Mouse (Mus musculus): ENCODE results near the gene Jun. TPM values are rescaled to one million over a fixed set of nuclear protein-coding genes. Genes with fewer than 3 reads are reported as not detected.

Jun gene
- polyA plus RNA-seq, 1 experiment from 2014 or later = 56.3 TPM

GRCm38 (mm10) chr4:95021649-95022637 lies 30.1 kb downstream of the Jun start:
- Histone ChIP-seq H3K4me3 (no peak overlapping the region), H3K27me3 (no peaks in the 10 kb centered on the region), H3K36me3 (no peaks in the 10 kb centered on the region), H3K9me3 (no peaks in the 10 kb centered on the region), H3K4me1 (0 out of 2 replicates have a peak, but pooled peaks cover 3% of the 10 kb centered on the region), H3K9ac (no peak overlapping the region), H3K4me2 (no peak overlapping the region), H3K27ac (no peak overlapping the region)
- 80% methylated on average over 12 of the region's 12 CpGs for WGBS
- ATAC-seq (ENCODE audit: insufficient number of reproducible peaks, insufficient read depth, low FRiP score, low TSS enrichment, low read depth) = no peak

GRCm38 (mm10) chr4:95020201-95020600 lies 31.8 kb downstream of the Jun start:
- H3K9me3 ChIP-seq = no peaks in the 10 kb centered on the region
- H3K27me3 ChIP-seq = no peaks in the 10 kb centered on the region
- ATAC-seq (ENCODE audit: insufficient number of reproducible peaks, insufficient read depth, low FRiP score, low TSS enrichment, low read depth) = no peak
- no peak overlapping the region for H3K4me2 ChIP-seq
- no peak overlapping the region for H3K27ac ChIP-seq
- no peaks in the 10 kb centered on the region for H3K36me3 ChIP-seq
- WGBS = 82% methylated on average over 2 of the region's 2 CpGs
- H3K9ac ChIP-seq = no peak overlapping the region
- H3K4me1 ChIP-seq = 0 out of 2 replicates have a peak, but pooled peaks cover 3% of the 10 kb centered on the region
- H3K4me3 ChIP-seq = no peak overlapping the region

- ATAC-seq (ENCODE audit: insufficient number of reproducible peaks, insufficient read depth, low FRiP score, low TSS enrichment, low read depth) = no peak
- 39% methylated on average over 7 of the region's 7 CpGs for WGBS
Observed at GRCm38 (mm10) chr4:95018221-95018620, 33.8 kb downstream of the Jun start.

GRCm38 (mm10) chr4:95012706-95013105 lies 39.3 kb downstream of the Jun start:
- Histone ChIP-seq H3K9me3 (no peaks in the 10 kb centered on the region), H3K27ac (no peak overlapping the region), H3K36me3 (no peaks in the 10 kb centered on the region), H3K4me2 (no peak overlapping the region), H3K4me1 (no peaks in the 10 kb centered on the region), H3K27me3 (peaks cover 7% of the 10 kb centered on the region; the same call in 1 of the 2 replicates), H3K4me3 (no peak overlapping the region), H3K9ac (no peak overlapping the region)
- 74% methylated on average over 1 of the region's 1 CpGs for WGBS
- ATAC-seq (ENCODE audit: insufficient number of reproducible peaks, insufficient read depth, low FRiP score, low TSS enrichment, low read depth) = no peak

More at GRCm38 (mm10) chr4:95018221-95018620, 33.8 kb downstream of the Jun start:
- H3K27ac ChIP-seq = no peak overlapping the region
- no peaks in the 10 kb centered on the region for H3K9me3 ChIP-seq
- 0 out of 2 replicates have a peak, but pooled peaks cover 3% of the 10 kb centered on the region for H3K4me1 ChIP-seq
- no peak overlapping the region for H3K4me3 ChIP-seq
- H3K27me3 ChIP-seq = no peaks in the 10 kb centered on the region
- no peak overlapping the region for H3K9ac ChIP-seq
- H3K36me3 ChIP-seq = no peaks in the 10 kb centered on the region
- H3K4me2 ChIP-seq = no peak overlapping the region

- Histone ChIP-seq H3K4me1 (no peaks in the 10 kb centered on the region), H3K9me3 (no peaks in the 10 kb centered on the region), H3K4me2 (no peak overlapping the region), H3K36me3 (no peaks in the 10 kb centered on the region), H3K4me3 (no peak overlapping the region), H3K27me3 (peaks cover 7% of the 10 kb centered on the region; the same call in 1 of the 2 replicates), H3K9ac (no peak overlapping the region), H3K27ac (no peak overlapping the region)
- ATAC-seq (ENCODE audit: insufficient number of reproducible peaks, insufficient read depth, low FRiP score, low TSS enrichment, low read depth) = no peak
Observed at GRCm38 (mm10) chr4:95012256-95012655, 39.8 kb downstream of the Jun start.

- Histone ChIP-seq H3K9ac (no peak overlapping the region), H3K4me2 (peak overlapping the region; percentile 14; the same call in 1 of the 2 replicates), H3K27me3 (peaks cover 7% of the 10 kb centered on the region; the same call in 1 of the 2 replicates), H3K4me1 (no peaks in the 10 kb centered on the region), H3K27ac (no peak overlapping the region), H3K9me3 (no peaks in the 10 kb centered on the region), H3K36me3 (no peaks in the 10 kb centered on the region), H3K4me3 (no peak overlapping the region)
- WGBS = 39% methylated on average over 13 of the region's 13 CpGs
- 0 out of 2 replicates have a peak, but pooled peaks have one; percentile 64 for ATAC-seq (ENCODE audit: insufficient number of reproducible peaks, insufficient read depth, low FRiP score, low TSS enrichment, low read depth)
Observed at GRCm38 (mm10) chr4:95008175-95009057, 43.6 kb downstream of the Jun start.

- 36% methylated on average over 8 of the region's 8 CpGs for WGBS
- no peak overlapping the region for H3K9ac ChIP-seq
- H3K27me3 ChIP-seq = peaks cover 7% of the 10 kb centered on the region; the same call in 1 of the 2 replicates
- no peak for ATAC-seq (ENCODE audit: insufficient number of reproducible peaks, insufficient read depth, low FRiP score, low TSS enrichment, low read depth)
- no peaks in the 10 kb centered on the region for H3K4me1 ChIP-seq
- H3K36me3 ChIP-seq = no peaks in the 10 kb centered on the region
- H3K4me2 ChIP-seq = peak overlapping the region; percentile 14; the same call in 1 of the 2 replicates
- H3K9me3 ChIP-seq = no peaks in the 10 kb centered on the region
- no peak overlapping the region for H3K4me3 ChIP-seq
- no peak overlapping the region for H3K27ac ChIP-seq
Observed at GRCm38 (mm10) chr4:95007759-95008158, 44.3 kb downstream of the Jun start.

GRCm38 (mm10) chr4:95005251-95005830 lies 46.7 kb downstream of the Jun start:
- H3K36me3 ChIP-seq = no peaks in the 10 kb centered on the region
- H3K27me3 ChIP-seq = peaks cover 6% of the 10 kb centered on the region; the same call in 1 of the 2 replicates
- no peak overlapping the region for H3K9ac ChIP-seq
- 83% methylated on average over 6 of the region's 6 CpGs for WGBS
- no peak overlapping the region for H3K4me3 ChIP-seq
- no peak overlapping the region for H3K4me2 ChIP-seq
- ATAC-seq (ENCODE audit: insufficient number of reproducible peaks, insufficient read depth, low FRiP score, low TSS enrichment, low read depth) = no peak
- no peak overlapping the region for H3K27ac ChIP-seq
- H3K4me1 ChIP-seq = no peaks in the 10 kb centered on the region
- no peaks in the 10 kb centered on the region for H3K9me3 ChIP-seq

- Histone ChIP-seq H3K9ac (no peak overlapping the region), H3K4me2 (no peak overlapping the region), H3K4me1 (no peaks in the 10 kb centered on the region), H3K36me3 (no peaks in the 10 kb centered on the region), H3K27ac (no peak overlapping the region), H3K9me3 (no peaks in the 10 kb centered on the region), H3K4me3 (no peak overlapping the region), H3K27me3 (no peaks in the 10 kb centered on the region)
- WGBS = 47% methylated on average over 6 of the region's 6 CpGs
- no peak for ATAC-seq (ENCODE audit: insufficient number of reproducible peaks, insufficient read depth, low FRiP score, low TSS enrichment, low read depth)
Observed at GRCm38 (mm10) chr4:95001043-95001775, 50.8 kb downstream of the Jun start.

- Histone ChIP-seq H3K27me3 (no peaks in the 10 kb centered on the region), H3K36me3 (no peaks in the 10 kb centered on the region), H3K4me1 (no peaks in the 10 kb centered on the region), H3K27ac (no peak overlapping the region), H3K9ac (no peak overlapping the region), H3K4me3 (no peak overlapping the region), H3K4me2 (no peak overlapping the region), H3K9me3 (no peaks in the 10 kb centered on the region)
- ATAC-seq (ENCODE audit: insufficient number of reproducible peaks, insufficient read depth, low FRiP score, low TSS enrichment, low read depth) = no peak
- WGBS = 84% methylated on average over 1 of the region's 1 CpGs
Observed at GRCm38 (mm10) chr4:95000147-95000546, 51.9 kb downstream of the Jun start.
